Mouse (Mus musculus) adrenal gland (tissue): ENCODE measurements at regions not wholly inside any gene's neighbourhood (a gene's known extent, or its start where the extent isn't known, plus 50 kb on each side); places are given as distances from the start of the nearest gene placed in this dataset.
"Not testable (repeated sequence)": the region's sequence is repeated elsewhere in the genome, so short reads cannot be mapped to it uniquely, and the experiment has no call there.

Source experiments
- intact Hi-C: fragments of 180-260 bp; cut with DNase I; formaldehyde crosslinking; loops from one replicate; pipeline ENCODE4 v1.15.1; 2025

DNA sequence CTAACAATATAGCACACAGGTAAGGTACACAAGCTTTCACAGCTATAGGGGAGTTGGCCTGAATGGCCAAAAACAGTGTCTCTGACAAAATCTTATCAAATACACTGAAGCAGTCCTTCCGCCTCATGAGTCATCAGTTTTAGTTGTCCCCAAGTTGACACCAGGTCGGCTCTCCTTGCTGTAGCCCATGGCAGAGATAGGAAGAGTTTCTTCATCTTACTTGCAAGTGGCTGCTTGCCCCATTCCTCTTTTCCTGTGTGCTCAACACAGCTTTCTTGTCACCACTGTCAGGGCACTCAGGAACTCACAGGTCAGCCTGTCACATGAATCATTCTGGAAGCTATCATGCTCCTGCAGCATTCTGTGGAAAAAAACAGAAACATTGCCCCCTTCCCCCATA lies 77.1 kb downstream of the Olfr721-ps1 start:
- intact Hi-C loops = not testable (repeated sequence)

DNA sequence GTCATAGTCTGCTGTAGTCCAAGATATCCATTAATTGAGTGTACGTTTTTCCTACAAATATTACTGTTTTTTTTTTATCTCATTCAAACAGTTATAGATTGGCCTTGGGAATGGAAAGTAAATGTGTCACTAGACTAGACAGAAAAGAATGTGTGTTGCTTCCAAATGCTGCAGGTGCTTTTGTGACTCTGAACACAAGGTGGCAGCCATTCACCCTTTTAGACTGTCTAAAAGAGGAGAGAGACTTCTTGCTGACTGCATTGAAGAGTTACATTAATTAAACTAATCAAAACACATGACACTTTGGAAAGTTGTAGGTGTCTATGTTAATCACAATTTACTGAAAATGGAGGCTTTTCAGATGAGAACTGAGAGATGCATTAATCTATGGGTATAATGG lies 80.7 kb downstream of the Olfr721-ps1 start:
- intact Hi-C loops = loop anchor here (5.0 kb wide), 2 partner anchors 220 to 380 kb away; partner anchors contain the start of gene Slc4a7

DNA sequence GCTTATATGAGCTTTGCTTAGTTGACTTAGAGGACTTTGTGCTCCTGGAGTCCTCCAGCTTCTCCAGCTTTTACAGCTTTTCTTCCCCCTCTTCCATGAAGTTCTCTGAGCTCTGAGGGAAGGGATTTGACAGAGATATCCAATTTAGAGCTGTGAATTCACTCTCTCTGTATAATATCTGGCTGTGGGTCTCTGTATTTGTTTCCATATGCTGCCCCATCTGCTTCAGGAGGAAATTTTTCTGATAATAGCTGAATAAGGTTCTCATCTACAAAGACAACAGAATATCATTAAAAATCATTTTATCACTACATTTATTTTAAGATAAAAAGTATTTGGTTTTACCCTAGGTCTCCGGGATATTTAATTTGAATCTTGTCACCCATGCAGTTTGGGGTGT lies 85.3 kb downstream of the Olfr721-ps1 start:
- intact Hi-C loops = no loop called here

DNA sequence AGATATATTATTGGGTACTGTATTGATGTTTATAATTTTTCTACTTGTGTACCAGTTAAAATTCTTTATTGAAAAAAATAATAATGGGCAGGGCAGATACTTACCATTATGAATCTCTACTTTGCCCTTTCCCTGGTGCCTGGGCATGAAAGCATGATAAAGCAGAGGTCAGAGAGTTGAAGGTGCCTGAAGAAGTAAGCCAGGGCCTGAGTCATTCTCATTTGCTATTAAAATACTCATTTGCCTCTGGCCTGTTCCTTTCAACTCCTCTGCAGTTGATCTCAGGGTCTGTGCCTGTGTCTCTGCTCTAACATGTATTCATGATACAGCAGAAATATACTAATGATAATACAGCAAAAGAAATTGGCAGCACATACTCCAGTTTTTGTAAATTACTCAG lies 89.4 kb downstream of the Olfr721-ps1 start:
- intact Hi-C loops = no loop called here

DNA sequence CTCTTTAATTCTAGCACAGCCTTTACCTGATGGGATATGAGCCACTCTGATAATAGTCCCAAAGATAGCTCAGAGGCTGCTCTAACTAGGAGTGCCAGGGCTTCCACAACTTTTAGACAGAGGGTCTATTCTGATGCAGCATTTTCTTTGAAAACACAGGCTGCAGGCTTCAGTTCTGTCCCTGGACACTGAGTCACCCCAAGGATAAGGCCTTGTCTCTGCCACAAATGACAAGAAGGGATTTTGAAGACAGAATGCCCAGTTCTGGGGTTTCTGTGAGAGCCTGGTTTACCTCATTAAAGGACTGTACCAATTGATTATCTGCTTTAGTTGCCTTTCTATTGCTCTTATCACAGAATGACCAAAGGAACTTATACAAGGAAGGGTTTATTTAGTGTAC lies 90.9 kb downstream of the Olfr721-ps1 start:
- intact Hi-C loops = no loop called here

DNA sequence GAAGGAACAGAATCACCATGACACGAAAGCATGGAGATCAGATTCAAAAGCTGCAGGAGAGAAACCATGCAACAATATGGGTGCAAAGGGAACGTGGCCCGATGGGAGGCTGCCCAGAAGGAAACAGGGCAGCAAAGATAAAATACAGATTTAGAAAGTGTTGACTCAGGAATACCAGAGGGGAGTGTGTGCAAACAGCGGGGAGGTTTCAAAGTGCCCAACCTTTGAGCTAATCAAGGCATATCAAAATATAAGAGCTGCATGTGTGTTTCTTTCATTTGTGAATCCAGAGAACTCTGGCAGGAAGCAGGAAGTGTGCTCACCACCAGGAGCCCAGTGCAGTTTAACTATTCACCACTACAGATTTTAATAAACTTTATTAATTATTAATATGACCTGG lies 110.8 kb downstream of the Olfr721-ps1 start:
- intact Hi-C loops = no loop called here

DNA sequence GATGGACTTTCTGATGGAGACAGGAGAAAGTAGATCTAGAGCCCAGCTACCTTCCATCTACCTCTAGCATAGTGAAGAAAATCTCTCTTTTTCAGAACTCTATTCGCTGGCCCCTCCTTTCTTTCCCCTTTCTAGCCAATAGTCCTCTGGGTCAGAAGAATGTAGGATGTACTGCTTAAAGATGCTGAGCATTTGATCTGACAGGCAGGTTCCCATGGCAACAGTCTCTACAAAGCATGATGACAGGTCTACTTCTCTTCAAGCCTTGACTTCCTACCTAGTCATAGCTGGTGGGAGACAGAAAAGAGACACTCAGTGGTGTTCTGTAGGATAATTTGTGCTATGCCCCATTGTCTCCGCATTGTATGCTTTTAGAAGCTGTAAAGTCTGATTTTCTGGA lies 112.0 kb downstream of the Olfr721-ps1 start:
- intact Hi-C loops = no loop called here

DNA sequence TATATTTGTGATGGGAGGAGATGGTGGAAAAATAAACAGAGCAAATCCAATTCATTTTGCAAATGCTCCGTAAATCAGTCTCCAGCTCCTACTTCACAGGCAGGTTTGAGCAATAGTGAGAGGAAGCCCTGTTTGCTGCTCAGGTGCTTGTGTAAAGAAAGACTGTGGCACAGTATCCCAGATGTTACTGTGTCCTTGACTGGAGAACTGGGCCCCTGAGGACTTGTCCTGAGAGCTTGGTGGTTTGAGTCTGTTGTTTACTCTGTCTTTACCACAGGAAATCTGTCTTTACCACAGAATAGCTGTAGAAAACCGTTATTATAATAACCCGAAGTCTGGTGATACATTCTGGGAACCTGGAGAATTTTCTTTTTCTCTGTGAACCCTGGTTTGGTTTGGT lies 112.4 kb downstream of the Olfr721-ps1 start:
- intact Hi-C loops = no loop called here

DNA sequence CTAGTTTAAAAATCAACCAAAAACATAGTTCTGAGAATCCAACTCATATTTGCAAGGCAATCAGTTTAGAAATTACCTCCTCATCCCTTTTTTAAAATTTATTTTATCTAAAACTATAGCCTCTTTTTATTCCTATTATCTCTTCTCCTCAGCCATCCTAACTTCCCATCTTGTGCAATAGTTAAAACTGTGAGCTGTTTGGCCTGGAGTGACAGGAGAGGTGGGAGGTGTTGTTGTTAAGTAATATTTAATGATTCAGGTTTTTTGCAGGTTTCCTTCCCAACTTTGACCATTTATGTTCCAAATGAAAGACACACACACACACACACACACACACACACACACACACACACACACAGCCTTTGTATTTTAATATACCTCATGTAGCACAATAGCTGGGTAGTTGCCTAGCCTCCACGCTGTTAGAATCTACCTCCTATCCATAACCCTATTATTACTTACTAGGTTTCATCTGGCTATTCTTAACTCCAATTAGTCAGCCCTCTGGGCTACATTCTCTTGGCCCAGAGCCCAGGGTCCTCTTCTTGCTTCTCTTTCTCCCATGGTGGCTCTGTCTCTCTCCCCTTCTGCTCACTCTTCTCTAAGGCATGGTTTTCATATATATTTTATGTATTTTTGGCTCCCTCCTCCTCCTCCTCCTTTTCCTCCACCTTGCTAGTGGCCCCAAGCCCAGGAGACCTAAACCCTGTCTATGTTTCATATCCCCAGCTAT lies 113.5 kb downstream of the Olfr721-ps1 start:
- intact Hi-C loops = no loop called here

DNA sequence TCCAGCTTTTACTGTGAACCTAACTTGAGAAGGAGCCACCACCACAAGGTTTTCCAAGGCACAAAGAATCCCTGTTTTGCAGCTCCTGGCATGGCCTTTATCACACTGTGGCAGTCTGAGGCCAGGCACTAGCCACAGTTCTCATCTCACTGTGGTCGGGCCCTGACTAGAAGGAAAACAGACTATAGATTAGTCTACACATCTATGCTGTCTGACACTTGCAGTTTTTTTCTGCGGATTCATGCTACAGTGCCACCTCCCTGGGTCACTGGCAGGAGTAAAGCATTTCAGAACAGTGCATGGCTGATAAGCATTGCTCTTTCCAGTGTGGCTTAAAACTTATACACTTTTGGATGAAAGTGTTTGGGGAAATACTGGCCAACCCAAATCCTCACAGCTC lies 114.3 kb downstream of the Olfr721-ps1 start:
- intact Hi-C loops = no loop called here

DNA sequence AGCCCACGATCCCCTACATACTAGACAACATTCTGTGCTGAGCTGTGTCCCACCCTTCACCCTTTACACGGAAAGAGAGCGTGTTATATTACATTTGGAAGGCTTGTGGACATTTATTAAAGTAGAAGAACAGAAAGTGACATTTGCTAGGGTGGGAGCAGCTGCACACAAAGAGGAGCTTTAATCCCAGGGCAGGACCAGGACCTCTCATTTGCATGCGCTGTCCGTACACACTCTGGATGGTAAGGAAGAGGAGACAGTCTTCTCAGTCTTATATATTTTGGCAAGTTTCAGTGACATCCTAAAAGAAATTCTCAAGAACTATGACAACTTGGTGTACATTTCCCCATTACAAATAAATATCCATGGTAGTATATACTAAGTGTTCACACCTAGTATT lies 114.8 kb downstream of the Olfr721-ps1 start:
- intact Hi-C loops = no loop called here

DNA sequence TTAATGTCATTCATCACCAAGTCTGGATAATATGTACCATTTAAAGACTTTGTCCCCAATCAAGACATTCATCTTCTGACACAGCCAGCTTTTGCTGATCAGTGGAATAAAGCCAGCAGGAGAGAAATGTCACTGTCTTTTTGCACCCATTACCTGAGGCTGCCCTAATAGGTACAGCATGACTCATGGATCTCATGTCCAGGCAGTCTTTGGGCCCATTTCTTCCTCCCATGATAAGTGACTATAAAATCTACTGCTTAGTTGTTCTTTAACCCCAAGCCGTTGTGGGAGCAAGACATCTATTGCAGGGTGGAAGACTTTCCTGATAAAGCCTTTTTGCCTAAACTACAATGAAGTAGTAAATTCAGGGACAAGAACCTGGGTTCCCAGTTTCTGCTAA lies 116.9 kb downstream of the Olfr721-ps1 start:
- intact Hi-C loops = no loop called here

DNA sequence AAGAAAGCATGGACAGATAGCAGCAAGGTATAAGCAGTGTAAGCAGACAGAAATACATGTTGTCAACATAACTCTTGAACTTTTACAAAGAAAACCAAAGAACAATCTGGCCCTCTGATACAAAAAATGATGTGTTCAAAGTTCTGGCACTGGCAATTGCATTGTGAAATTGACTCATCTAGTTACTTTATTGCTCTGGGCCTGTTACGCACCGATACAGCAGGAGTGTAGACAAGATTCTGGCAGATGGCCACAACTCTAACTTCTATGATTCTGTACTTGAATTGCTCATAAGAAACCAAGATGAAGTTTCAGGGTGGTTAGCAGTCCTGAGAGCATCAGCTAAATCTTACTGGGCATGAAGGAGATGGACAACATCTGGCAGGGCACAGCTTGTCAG lies 117.7 kb downstream of the Olfr721-ps1 start:
- intact Hi-C loops = no loop called here

DNA sequence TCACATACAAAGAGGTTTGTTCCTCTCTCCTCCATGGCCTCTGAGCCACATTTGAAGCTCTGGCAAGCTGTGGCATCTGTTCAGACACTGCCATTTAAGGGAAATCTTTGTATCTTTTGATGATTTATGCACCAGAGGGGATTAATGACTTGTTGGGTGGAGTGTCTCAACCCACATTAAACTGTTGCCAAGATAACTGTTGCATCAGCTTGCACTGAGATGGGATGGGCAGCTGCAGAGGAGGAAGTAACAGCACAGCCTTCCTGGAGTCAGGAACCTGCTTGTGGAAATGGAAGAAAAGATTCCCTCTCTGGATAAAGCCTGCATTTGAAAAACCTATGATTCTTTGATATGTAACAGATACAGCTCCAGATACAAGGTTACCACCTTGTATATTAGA lies 119.1 kb downstream of the Olfr721-ps1 start:
- intact Hi-C loops = no loop called here

DNA sequence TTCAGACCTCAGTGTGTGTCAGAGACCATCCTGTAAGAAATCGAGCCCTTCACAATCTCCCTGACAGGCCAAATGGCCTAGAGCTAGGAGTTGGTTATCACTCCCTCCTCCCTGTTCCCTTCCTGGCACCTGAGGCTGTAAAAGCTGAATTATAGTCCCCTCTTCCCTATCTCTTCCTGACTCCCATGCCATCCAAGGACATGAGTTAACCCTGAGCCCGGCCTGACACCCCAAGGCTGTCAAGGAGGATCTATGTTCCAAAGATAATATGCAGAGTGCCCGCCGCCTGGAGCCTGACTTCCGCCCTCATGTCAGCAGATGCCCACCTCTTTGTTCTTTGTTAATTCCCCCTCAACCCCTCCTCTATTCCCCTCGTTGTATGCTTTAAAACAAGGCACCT lies 120.2 kb downstream of the Olfr721-ps1 start:
- intact Hi-C loops = not testable (repeated sequence)

DNA sequence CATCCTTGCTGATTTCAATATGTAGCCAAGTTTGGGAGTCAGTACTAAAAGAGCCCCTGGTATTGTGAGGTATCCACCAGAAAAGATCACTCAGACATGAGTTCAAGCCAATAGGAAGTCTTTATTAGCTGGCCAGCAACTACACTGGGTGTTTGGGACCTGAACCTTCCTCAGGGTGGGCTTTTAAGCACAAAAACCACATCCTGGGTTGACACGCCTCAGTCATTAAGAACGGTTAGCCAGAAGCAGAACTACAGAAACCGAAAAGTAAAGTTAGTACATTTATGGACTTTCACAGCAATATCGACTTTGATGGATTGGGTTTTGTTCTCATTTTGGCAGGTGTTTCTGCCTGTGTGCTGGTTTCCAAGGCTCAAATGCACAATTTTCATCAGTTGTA lies 124.1 kb downstream of the Olfr721-ps1 start:
- intact Hi-C loops = no loop called here

DNA sequence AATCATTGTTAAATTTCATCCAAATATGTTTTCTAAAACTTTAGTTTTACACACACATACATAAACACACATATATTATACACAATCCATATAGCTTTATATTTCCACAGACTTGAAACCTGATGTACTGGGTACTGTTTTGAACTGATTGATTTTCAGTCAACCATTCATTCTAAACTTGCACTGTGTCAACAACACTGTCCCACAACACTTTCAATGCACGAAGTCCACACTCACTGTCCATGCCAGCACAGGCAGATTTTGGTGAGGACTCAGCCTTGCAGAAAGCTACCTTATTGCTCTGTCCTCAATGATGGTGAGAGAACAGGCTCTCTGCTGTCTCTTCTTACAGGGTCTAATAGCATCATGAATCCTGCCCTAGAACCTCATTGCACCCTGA lies 127.3 kb downstream of the Olfr721-ps1 start:
- intact Hi-C loops = no loop called here

DNA sequence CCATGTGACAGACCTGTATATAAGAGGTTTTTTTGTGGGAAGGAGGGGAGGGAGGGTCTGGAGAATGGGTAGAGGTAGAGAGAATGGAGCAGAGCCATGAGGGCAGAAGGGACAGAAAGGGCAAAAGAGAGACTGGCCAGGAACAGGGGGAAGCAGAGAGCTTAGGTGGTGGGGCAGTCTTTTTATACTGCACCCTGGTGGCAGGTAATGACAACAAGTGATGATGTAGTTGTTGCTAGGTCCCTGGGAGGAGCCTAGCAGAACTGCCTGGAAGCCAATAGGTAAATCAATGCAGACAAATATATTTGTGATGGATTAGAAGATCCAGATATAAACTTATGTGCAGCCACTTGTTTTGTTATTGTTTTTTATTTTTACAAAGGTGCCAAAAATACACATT lies 140.1 kb downstream of the Olfr721-ps1 start:
- intact Hi-C loops = no loop called here

DNA sequence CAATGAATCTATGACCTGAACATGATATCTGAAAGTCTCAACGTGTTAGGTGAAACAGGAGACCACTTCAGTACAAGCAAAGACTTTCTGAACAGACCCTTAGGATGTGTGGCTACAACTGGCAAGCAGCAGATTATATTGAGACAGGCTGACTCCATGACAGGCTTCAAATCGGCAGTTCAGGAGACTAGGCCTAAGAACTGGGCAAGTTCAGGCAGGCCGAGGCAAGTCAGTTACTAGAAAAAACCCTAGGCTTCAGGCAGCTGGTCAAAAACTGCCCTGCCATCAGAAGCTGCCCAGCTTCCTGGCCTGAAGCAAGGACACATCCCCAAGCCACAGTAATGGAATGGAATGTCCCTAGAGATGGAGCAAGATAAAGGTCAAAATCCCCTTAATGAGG lies 140.6 kb downstream of the Olfr721-ps1 start:
- intact Hi-C loops = no loop called here

DNA sequence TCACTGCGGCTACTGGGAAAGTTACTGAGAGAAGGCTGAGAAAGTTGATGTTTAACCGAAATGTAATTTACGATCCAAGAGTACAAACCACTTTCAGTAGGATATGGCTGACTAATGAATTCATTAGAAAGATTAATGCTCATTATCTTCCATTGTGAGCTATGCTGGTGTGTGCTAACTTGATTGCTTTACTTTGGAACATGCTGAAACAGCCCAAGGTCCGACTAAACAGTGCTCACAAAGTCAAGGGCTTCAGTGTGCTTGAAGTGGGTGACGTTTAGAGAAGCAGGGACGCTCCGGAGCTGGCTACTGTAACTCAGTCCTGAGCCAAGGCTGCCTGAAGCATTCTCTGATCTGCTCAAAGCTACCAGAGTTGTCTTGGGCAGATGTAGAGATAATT lies 143.1 kb downstream of the Olfr721-ps1 start:
- intact Hi-C loops = no loop called here

DNA sequence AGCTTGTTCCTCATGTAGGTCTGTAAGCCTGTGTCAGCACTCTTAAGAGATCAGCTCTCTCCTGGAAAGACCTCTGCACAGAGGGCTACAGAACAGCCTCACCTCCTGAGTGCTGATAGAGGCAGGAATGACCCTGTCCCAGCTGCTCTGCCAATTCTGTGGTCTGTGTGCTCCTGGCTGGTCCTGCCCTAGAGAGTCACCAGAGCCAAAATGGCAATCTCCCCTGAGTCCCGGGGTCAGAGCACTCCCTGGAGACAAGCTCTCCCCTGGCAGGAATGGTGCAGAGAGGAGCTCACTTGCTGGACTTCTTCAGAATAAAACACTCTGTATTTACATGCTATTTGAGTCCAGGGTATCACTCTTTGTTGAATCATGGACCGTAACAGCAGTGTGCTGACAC lies 149.9 kb upstream of the Slc4a7 start:
- intact Hi-C loops = no loop called here

DNA sequence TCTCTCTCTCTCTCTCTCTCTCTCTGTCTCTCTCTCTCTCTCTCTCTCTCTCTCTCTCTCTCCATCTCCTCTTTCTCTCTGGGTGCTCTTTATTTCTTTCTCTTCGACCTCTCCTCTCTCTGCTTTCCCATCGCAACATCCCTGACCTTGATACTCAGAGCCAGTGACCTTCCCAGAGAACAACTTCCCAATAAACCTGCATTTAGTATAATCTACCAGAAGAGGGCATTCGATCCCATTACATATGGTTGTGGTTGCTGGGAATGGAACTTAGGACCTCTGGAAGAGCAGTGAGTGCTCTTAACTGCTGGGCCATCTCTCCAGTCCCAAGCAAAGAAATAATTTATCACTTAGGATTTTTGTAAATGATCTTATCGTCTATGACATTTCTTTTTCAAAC lies 127.2 kb upstream of the Slc4a7 start:
- intact Hi-C loops = no loop called here

DNA sequence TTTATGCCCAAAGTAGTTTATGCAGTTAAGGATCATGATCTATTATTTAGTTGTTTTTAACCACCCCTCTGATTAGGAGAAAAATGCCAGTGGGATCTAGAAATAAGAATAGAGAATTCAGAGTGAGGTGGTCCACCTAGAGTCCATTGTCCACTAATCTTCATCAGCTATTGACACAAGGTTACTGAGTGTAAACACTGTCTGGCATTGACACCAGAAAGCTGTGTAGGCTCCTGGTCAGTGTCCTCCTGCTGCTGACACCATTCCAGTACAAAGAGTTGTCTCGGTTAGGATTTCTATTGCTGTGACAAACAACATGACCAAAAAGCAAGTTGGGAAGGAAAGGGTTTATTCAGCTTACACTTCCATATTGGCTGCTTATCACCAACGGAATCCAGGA lies 110.1 kb upstream of the Slc4a7 start:
- intact Hi-C loops = no loop called here

DNA sequence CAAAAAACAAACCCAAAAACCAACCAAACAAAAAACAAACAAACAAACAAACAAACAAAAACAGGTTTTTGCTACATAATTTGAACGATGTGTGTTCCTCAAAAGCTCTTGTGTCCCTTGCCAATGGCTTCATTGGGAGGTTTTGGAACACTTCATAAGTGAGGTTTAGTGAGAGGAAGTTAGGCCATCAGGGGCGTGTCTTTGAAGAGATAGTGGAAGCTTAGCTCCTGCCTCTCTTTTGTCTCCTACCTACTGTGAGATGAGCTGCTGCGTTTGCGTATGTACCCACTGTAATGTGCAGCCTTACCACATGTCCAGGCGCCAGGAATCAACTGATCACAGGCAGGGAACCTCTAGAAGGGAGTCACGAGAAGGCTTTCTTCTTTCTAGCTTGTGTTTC lies 107.3 kb upstream of the Slc4a7 start:
- intact Hi-C loops = no loop called here
